Mouse (Mus musculus) embryonic facial prominence, embryonic 15.5 days (tissue): ENCODE measurements around the gene Upk1b. TPM values are rescaled to one million over a fixed set of nuclear protein-coding genes. Genes with fewer than 3 reads are reported as not detected.

Experiments
- ATAC-seq: fragments of 200-750 bp; cut with Nextera tagmentation; 2 replicates; pipeline ENCODE4 v1.8.0; 2017; ENCODE audit warnings: low read depth, moderate TSS enrichment; ENCODE audit not compliant: insufficient number of reproducible peaks, low FRiP score, low TSS enrichment
- H3K27ac ChIP-seq: fragments of 300-500 bp; sonication (generic); replicated peaks from 2 replicates; pipeline ENCODE4 v1.5.1; 2015; ENCODE audit warnings: mild to moderate bottlenecking, inconsistent platforms
- H3K27me3 ChIP-seq: fragments of 300-500 bp; sonication (generic); 2 replicates; pipeline ENCODE4 v1.6.1; 2015; ENCODE audit warnings: inconsistent platforms
- H3K36me3 ChIP-seq: fragments of 300-500 bp; sonication (generic); 2 replicates; pipeline ENCODE4 v1.6.1; 2015; ENCODE audit warnings: mild to moderate bottlenecking, inconsistent platforms
- H3K4me1 ChIP-seq: fragments of 300-500 bp; sonication (generic); 2 replicates; pipeline ENCODE4 v1.6.1; 2015; ENCODE audit warnings: inconsistent platforms
- H3K4me2 ChIP-seq: fragments of 300-500 bp; sonication (generic); replicated peaks from 2 replicates; pipeline ENCODE4 v1.6.1; 2015; ENCODE audit warnings: mild to moderate bottlenecking, inconsistent platforms
- H3K4me3 ChIP-seq: fragments of 300-500 bp; sonication (generic); replicated peaks from 2 replicates; pipeline ENCODE4 v1.5.1; 2015; ENCODE audit warnings: mild to moderate bottlenecking, inconsistent platforms
- H3K9ac ChIP-seq: fragments of 300-500 bp; sonication (generic); 2 replicates; pipeline ENCODE4 v1.6.1; 2015; ENCODE audit warnings: inconsistent platforms
- H3K9me3 ChIP-seq: fragments of 300-500 bp; sonication (generic); replicated peaks from 2 replicates; pipeline ENCODE4 v1.6.1; 2016; ENCODE audit warnings: inconsistent platforms
- WGBS: fragments of 180-500 bp; shearing (Covaris S2); methylation state at CpG from one replicate; pipeline ENCODE4 v1.1.7; 2015; 5-methylcytosine and 5-hydroxymethylcytosine counted together
- polyA plus RNA-seq: library from polyadenylated mRNA; unstranded; fragments of >200 nt; fragmentation: Nextera tagmentation; extraction: Ambion mirVana; gene quantifications from 2 replicates; pipeline ENCODE4 v1.2.1, GENCODE M21; 2015

Gene Upk1b
- polyA plus RNA-seq, 1 experiment from 2014 or later, result 58.4 TPM

GRCm38 (mm10) chr16:38742659-38743131, 57.4 kb downstream of the Upk1b start:
- Histone ChIP-seq H3K27ac (peak overlapping the region; percentile 77), H3K27me3 (no peaks in the 10 kb centered on the region), H3K9me3 (no peaks in the 10 kb centered on the region), H3K4me1 (peaks cover 6% of the 10 kb centered on the region), H3K9ac (peak overlapping the region; percentile 47), H3K4me2 (peak overlapping the region; percentile 87), H3K4me3 (peak overlapping the region; percentile 73), H3K36me3 (no peaks in the 10 kb centered on the region)
- under 1% methylated on average over 13 of the region's 13 CpGs for WGBS
- ATAC-seq, result peak; percentile 79

GRCm38 (mm10) chr16:38742113-38742658, 57.9 kb downstream of the Upk1b start, which contains the start of gene B4galt4:
B4galt4 (plus strand) TSS chr16:38742264.
- H3K4me2 ChIP-seq, result peak within 1 kb of the TSS; percentile 87
- under 1% methylated on average over 65 of the region's 69 CpGs for WGBS
- no peaks in the 10 kb centered on the region for H3K27me3 ChIP-seq
- H3K9me3 ChIP-seq, result no peaks in the 10 kb centered on the region
- H3K27ac ChIP-seq, result peak within 1 kb of the TSS; percentile 77
- peak; percentile 91 for ATAC-seq
- H3K4me3 ChIP-seq, result peak within 1 kb of the TSS; percentile 73
- H3K4me1 ChIP-seq, result peaks cover 6% of the 10 kb centered on the region
- peak within 1 kb of the TSS; percentile 47 for H3K9ac ChIP-seq
- H3K36me3 ChIP-seq, result no peaks in the 10 kb centered on the region

GRCm38 (mm10) chr16:38741204-38741903, 58.8 kb downstream of the Upk1b start:
- Histone ChIP-seq H3K9ac (no peak overlapping the region), H3K4me3 (peak overlapping the region; percentile 73), H3K36me3 (no peaks in the 10 kb centered on the region), H3K27me3 (no peaks in the 10 kb centered on the region), H3K4me1 (peaks cover 6% of the 10 kb centered on the region), H3K9me3 (no peaks in the 10 kb centered on the region), H3K27ac (no peak overlapping the region), H3K4me2 (peak overlapping the region; percentile 87)
- 74% methylated on average over 13 of the region's 13 CpGs for WGBS
- no peak for ATAC-seq

GRCm38 (mm10) chr16:38730921-38731320, 69.2 kb downstream of the Upk1b start:
- no peak for ATAC-seq
- H3K4me1 ChIP-seq, result peaks cover 10% of the 10 kb centered on the region; the same call in 1 of the 2 replicates
- WGBS, result 37% methylated on average over 8 of the region's 8 CpGs
- no peak overlapping the region for H3K4me3 ChIP-seq
- no peak overlapping the region for H3K27ac ChIP-seq
- H3K36me3 ChIP-seq, result no peaks in the 10 kb centered on the region
- H3K4me2 ChIP-seq, result no peak overlapping the region
- no peaks in the 10 kb centered on the region for H3K9me3 ChIP-seq
- H3K9ac ChIP-seq, result no peak overlapping the region
- H3K27me3 ChIP-seq, result no peaks in the 10 kb centered on the region

GRCm38 (mm10) chr16:38729610-38730288, 70.4 kb downstream of the Upk1b start:
- Histone ChIP-seq H3K27me3 (no peaks in the 10 kb centered on the region), H3K4me3 (peak overlapping the region; percentile 21; the same call in 1 of the 2 replicates), H3K36me3 (no peaks in the 10 kb centered on the region), H3K9ac (no peak overlapping the region), H3K27ac (peak overlapping the region; percentile 60; the same call in 1 of the 2 replicates), H3K4me1 (peaks cover 10% of the 10 kb centered on the region; the same call in 1 of the 2 replicates), H3K9me3 (no peaks in the 10 kb centered on the region), H3K4me2 (peak overlapping the region; percentile 38)
- 45% methylated on average over 15 of the region's 15 CpGs for WGBS
- peak; percentile 43; the same call in 1 of the 2 replicates for ATAC-seq

GRCm38 (mm10) chr16:38729139-38729538, 71.0 kb downstream of the Upk1b start:
- Histone ChIP-seq H3K4me3 (no peak overlapping the region), H3K36me3 (no peaks in the 10 kb centered on the region), H3K9ac (no peak overlapping the region), H3K9me3 (no peaks in the 10 kb centered on the region), H3K4me2 (no peak overlapping the region), H3K27me3 (no peaks in the 10 kb centered on the region), H3K4me1 (peaks cover 10% of the 10 kb centered on the region; the same call in 1 of the 2 replicates), H3K27ac (no peak overlapping the region)
- 81% methylated on average over 6 of the region's 6 CpGs for WGBS
- no peak for ATAC-seq

DNA sequence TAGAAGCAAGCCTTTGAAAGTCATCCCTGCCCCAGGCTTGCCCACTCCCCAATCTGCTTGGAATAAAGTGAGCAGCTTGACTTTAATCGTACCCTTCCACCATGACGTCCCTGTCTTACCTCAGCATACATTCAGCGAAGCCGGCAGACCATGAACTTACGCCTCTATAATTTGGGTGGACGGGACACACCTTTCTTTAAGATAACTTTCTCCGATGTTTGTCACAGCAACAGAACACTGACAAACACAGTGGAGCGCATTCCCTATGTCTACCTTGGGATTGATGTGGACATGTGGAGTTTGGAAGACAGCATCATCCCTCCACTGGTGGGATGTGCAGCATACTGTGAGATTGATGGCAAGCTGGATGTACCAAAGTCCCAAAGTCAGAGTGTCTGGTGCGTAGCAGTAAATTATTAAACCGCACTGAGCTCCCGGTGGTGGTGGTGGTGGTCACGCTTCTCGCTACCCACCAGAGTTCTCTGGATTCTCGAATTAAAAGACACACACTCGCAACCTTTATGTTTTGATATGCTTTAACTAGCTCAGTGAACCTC, 71.5 kb downstream of the Upk1b start:
- Histone ChIP-seq H3K4me1 (peaks cover 10% of the 10 kb centered on the region; the same call in 1 of the 2 replicates), H3K4me3 (no peak overlapping the region), H3K9me3 (no peaks in the 10 kb centered on the region), H3K27me3 (no peaks in the 10 kb centered on the region), H3K27ac (no peak overlapping the region), H3K36me3 (no peaks in the 10 kb centered on the region), H3K4me2 (no peak overlapping the region), H3K9ac (no peak overlapping the region)
- 90% methylated on average over 15 of the region's 15 CpGs for WGBS
- ATAC-seq, result no peak

DNA sequence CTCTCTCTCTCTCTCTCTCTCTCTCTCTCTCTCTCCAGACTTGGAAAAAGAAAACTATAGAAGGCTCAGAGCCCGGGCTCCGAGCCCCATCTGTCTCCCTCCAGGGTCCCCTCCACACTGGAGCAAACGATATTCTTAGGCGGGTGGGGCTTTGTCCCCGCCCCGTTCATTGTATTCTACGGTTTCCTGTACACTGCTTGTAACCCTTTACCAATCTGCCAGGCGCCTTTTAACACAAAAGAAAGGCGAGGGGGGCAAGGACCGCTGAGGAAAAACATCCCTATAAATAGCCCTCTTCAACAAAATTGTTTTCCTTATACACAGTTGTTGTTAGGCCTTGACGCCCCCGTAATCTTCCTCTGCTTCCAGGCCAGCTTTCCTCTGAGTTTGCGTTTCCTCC, 75.2 kb downstream of the Upk1b start:
- H3K4me1 ChIP-seq, result peaks cover 2% of the 10 kb centered on the region; the same call in 1 of the 2 replicates
- ATAC-seq, result peak; percentile 43; the same call in 1 of the 2 replicates
- 58% methylated on average over 13 of the region's 13 CpGs for WGBS
- H3K4me3 ChIP-seq, result no peak overlapping the region
- H3K27me3 ChIP-seq, result no peaks in the 10 kb centered on the region
- no peaks in the 10 kb centered on the region for H3K9me3 ChIP-seq
- H3K36me3 ChIP-seq, result no peaks in the 10 kb centered on the region
- no peak overlapping the region for H3K4me2 ChIP-seq
- H3K9ac ChIP-seq, result no peak overlapping the region
- no peak overlapping the region for H3K27ac ChIP-seq

- no peaks in the 10 kb centered on the region for H3K9me3 ChIP-seq
- H3K9ac ChIP-seq, result no peak overlapping the region
- H3K4me1 ChIP-seq, result no peaks in the 10 kb centered on the region
- no peaks in the 10 kb centered on the region for H3K36me3 ChIP-seq
- ATAC-seq, result no peak
- 73% methylated on average over 8 of the region's 8 CpGs for WGBS
- no peaks in the 10 kb centered on the region for H3K27me3 ChIP-seq
- H3K27ac ChIP-seq, result no peak overlapping the region; the same call in 1 of the 2 replicates
- no peak overlapping the region for H3K4me2 ChIP-seq
- no peak overlapping the region for H3K4me3 ChIP-seq
Measured at GRCm38 (mm10) chr16:38724256-38724655, 75.9 kb downstream of the Upk1b start.
